Mouse (Mus musculus) heart, postnatal 0 days (tissue): ENCODE results near the gene Anapc16.

Source experiments
- CTCF ChIP-seq: IDR thresholded peaks from 2 replicates; pipeline ENCODE4 v1.5.1; 2016; ENCODE audit warnings: antibody characterized with exemption, control low read depth, low read depth
- EP300 ChIP-seq: IDR thresholded peaks from 2 replicates; pipeline ENCODE4 v1.6.1; 2016; ENCODE audit warnings: antibody characterized with exemption, low read depth

- TF ChIP-seq CTCF = no peak
- TF ChIP-seq EP300 = no peak
Observed at GRCm38 (mm10) chr10:59978401-59978800, 24.5 kb downstream of the Anapc16 start.
